Mouse (Mus musculus) ES-E14 (cell line): ENCODE data around the gene Mapk8ip2.

ENCODE experiments used
- CHD2 ChIP-seq: IDR thresholded peaks from 2 replicates; pipeline ENCODE4 v1.6.1; 2014; ENCODE audit warnings: mild to moderate bottlenecking, low read depth, low read length, inconsistent platforms
- ZC3H11A ChIP-seq: IDR thresholded peaks from 2 replicates; pipeline ENCODE4 v1.6.1; 2012; ENCODE audit warnings: low read depth, mild to moderate bottlenecking, inconsistent platforms, low read length, borderline replicate concordance

DNA sequence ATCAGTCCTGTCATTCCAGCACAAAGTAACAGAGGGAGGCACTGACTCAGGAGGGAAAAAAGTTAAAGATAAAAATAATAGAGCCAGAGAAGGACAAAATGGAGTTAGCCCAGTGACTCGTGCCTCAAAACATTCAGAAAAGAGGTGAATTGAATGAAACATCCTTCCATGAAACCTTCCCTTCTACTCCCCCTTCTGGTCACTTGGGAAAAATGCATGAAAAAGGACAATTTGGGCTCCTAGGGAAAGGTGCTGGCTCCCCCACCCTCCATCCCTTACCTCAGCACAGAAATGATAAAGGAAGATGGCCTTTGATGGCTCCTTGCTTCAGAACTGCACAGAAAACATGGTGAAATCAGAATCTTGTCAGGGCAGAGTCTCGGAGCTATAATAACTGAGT is 14.9 kb downstream of the Mapk8ip2 start:
- TF ChIP-seq CHD2 (no peak), ZC3H11A (no peak)
